Mouse (Mus musculus) heart, postnatal 36 days (tissue): ENCODE measurements around the gene Car3. TPM values are rescaled to one million over a fixed set of nuclear protein-coding genes. Genes with fewer than 3 reads are reported as not detected.
"Not testable (repeated sequence)": the region's sequence is repeated elsewhere in the genome, so short reads cannot be mapped to it uniquely, and the experiment has no call there.

Source experiments
- DNase-seq, 2 experiments: peaks; one replicate each; pipeline ENCODE4 v3.0.0; 2021 to 2022
- intact Hi-C: fragments of 180-260 bp; cut with DNase I; formaldehyde crosslinking; loops from one replicate; pipeline ENCODE4 v1.15.1; 2025
- total RNA-seq, 2 experiments: library from RNA; stranded (reverse); gene quantifications; 2 replicates each; pipeline ENCODE4 v1.2.3; 2021

The Car3 gene
- 10 to 100 TPM in 1 of 2 experiments, 1 to 10 TPM in 1; 9.3 to 52.3 TPM for total RNA-seq

GRCm38 (mm10) chr3:14863022-14863711 lies at the start of gene Car3:
Car3 (plus strand) TSS chr3:14863512.
- intact Hi-C loops = no loop called here

DNA sequence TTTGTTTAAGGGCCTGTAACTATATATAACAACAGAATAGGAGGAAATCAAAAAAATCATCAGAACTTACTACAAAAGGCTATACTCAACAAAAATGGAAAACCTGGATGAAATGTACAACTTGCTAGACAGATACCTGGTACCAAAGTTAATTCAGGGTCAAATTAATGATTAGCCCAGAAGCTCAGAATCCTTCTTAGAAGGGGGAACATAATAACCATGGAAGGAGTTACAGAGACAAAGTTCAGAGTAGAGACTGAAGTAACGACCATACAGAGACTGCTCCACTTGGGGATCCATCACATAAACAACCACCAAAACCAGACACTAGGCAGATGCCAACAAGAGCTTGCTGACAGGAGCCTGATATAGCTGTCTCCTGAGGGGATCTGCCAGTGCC lies 47.9 kb upstream of the Car3 start:
- intact Hi-C loops = not testable (repeated sequence)

More at GRCm38 (mm10) chr3:14863022-14863711, at the start of gene Car3:
- DNase-seq = no peak

DNA sequence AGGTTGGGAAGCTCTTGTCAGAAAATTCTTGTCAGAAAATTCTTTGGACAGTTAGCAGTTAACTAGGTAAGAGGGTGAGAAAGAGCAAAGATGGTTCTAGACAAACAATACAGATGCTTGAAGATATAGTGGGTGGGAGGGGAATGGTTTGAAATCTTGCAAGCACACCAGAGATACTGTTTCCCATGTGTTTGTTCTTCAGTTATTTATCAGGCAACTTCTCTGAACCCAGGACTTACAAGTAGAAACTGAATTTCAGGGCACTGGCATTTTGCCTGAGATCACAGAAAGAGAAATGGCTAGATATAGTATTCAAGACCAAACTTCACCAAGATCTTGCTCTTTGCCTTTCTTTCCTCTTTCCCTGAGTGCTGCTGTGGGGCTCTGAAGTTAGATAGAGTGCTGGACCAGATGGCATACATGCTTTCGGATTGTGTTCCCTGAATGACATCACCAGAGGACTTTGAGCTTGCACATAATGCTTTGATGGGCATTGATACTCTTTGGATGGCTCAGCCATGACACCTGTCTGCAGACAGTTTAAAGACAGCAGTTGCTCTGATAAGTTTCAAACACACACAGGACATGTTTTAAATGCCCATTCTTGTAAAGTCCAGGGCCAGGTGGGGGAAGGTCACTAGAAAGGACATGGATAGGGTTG lies 43.3 kb upstream of the Car3 start:
- intact Hi-C loops = no loop called here
- DNase-seq = no peak

More for the DNA sequence above, 47.9 kb upstream of the Car3 start:
- not testable (repeated sequence) for DNase-seq

GRCm38 (mm10) chr3:14828896-14829295 lies 34.4 kb upstream of the Car3 start:
- intact Hi-C loops = no loop called here
- DNase-seq = no peak

DNA sequence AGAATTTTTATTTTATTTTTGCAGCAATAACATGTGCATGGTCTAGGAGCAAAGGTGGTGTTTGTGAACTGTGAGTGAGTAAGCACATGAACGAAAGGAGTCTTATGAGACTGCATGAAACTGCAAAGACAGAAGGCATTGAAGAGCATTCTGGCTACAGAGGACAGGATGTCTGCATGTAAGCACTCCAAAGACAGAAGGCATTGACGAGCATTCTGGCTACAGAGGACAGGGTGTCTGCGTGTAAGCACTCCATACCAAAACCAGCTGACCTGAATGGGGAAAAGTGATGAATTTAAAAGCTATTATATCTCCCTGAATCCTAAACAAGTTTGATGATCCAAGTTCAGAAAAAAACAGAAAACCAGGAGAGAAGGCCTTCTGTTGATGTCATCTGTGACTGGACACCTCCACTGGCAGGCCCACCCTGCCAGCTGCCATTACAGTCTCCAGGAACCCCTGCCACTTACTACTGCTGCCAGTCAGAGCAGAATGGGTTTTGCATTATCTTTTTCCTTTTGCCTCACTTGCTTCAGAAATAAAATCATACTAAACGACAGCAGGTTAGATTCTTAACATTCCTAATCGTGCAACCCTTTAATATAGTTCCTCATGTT lies 32.0 kb upstream of the Car3 start:
- DNase-seq = no peak
- intact Hi-C loops = no loop called here

GRCm38 (mm10) chr3:14832766-14833165 lies 30.5 kb upstream of the Car3 start:
- DNase-seq = no peak

GRCm38 (mm10) chr3:14838936-14839335 lies 24.4 kb upstream of the Car3 start:
- no peak for DNase-seq
- intact Hi-C loops = no loop called here

More at GRCm38 (mm10) chr3:14832766-14833165, 30.5 kb upstream of the Car3 start:
- intact Hi-C loops = no loop called here

DNA sequence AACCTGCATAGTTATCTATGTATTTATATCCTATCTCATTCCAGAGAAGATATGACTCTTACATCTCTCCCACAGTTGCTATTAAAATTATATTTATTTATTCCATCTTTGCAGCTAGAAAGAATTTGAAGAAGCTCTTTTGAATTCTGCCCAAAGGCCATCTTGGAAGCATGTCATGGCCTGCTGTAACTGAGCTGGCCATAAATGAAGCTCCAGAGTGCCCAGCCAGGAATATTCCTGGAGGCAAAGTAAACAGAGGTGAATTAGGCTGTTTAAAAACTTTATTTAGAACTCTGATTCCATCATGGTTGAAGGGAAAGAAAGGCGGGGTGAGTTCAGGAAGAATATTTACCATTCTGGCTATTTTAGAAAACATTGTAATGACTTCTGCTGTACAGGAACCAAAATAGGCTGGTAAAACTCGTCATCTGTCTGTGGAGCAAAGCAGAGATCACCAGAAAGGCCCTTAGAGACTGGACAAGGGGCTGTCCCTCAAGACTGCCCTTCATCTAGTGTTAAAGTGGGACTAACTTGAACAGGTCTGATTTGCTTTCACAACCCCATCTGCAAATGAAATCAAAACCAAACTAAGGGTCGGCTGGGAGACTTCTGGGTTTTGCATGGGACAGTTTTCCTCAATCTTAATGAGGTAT lies 23.7 kb upstream of the Car3 start:
- no peak for DNase-seq
- intact Hi-C loops = no loop called here

- no peak for DNase-seq
- intact Hi-C loops = no loop called here
Measured at GRCm38 (mm10) chr3:14848587-14849254, 14.6 kb upstream of the Car3 start.

DNA sequence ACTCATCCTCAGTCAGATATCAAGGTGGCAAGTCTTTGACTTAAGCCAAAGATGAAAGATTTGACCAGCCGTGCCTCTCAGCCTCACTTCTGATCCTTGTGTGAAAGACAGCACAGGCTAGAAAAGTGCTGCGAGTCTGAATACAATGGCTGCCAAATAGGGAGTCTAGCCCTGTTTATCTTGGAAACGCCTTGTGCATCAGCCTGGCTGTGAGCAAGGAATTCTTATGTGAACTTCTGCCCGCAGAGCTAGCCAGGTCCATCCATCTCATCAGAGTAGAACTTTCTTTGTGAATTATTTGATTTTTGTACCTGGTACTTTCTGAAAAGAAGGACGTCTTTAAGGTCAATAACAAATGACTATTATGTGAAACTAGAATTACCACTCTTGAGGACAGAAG lies 9.3 kb upstream of the Car3 start:
- intact Hi-C loops = no loop called here
- no peak for DNase-seq

- DNase-seq = no peak
- intact Hi-C loops = no loop called here
Measured at GRCm38 (mm10) chr3:14854446-14854845, 8.9 kb upstream of the Car3 start.

DNA sequence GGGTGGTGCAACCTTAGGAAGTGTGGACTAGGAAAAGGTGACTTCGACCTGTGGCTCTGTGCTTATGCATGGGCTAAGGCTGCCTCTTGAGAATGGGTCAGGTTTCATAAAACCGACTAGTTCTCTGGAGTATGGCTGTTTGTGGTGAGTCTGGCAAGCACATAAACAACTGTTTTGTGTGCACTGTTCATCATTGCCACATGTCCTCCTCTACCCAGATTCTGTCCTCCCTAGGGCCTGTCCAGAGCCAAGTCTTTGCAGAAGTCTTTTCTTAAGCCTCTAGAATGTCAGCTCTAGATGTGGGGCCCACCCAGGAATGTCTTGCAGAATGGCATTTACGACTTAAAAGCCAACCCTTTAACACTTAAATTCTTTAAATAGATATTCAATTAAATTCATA lies 5.4 kb upstream of the Car3 start:
- intact Hi-C loops = no loop called here
- no peak for DNase-seq

DNA sequence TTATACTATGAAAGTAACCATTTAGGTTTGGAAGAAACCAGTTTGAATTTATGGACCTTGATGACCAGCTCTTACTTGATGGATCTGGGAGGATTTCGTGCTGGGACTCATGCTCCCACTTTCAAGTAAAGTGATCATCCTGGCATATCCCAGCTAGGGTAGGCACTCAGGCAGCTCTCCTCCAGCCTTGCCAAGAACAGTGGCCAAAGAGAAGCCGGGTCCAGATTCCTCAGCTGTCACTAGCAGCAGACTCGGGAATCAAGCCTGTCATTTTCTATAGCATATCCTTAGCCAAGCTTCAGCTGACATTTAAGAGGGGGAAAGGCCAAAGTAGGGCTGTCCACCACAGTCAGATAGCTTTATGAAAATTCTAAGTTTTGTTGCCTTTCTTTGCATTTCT lies 3.0 kb upstream of the Car3 start:
- intact Hi-C loops = no loop called here
- DNase-seq = no peak

DNA sequence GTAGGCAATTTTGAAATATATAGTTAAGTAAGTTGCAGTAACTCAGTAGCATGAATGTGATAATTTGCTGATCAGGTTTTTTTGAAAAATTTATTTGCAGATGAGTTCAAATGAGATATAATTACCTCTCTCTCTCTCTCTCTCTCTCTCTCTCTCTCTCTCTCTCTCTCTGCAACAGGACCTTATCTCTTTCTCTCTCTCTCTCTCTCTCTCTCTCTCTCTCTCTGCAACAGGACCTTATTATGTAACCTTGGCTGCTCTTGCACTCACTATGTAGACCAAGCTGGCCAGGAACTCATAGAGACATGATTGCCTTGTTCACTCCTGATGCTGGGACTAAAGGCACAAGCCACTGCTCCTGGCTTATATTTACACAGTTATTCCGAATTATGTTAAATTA lies 2.1 kb upstream of the Car3 start:
- intact Hi-C loops = no loop called here
- no peak for DNase-seq

DNA sequence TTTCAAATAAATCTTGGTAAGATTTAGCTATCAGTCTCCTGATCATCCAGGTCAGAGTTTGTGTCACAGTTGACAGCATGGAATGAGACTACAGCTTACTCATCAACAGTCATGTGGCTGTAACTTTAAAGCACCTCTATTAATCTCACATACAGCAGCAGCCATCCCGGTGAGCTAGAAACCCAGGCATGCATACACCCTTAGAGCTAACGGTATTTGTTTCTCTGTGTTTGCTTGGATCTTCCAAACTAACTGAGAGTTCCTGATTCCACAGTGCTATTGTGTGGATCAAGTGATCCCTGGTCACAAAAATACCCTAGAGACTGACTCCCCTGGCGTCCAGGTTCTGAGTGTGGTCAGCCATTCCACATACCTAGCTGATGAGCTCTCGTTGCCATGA lies 1.5 kb upstream of the Car3 start:
- DNase-seq = no peak
- intact Hi-C loops = no loop called here

DNA sequence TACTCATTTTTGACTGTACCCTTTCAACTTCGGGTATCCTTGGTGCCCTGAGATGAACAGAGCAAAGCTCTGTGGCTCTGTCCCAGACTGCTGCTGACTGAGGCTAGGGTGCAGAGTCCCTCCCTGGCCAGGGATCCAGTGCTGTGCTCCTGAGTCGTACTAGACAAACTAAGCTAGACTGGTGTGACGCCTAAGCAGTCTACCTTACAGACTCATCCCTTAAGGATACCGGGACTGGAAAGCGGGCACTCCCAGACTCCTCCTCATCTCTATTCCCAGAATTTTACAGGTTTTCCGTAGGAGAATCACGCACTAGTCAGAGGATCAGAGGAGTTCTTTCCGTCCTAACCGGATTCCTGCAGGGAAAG lies 674 bp upstream of the Car3 start:
- intact Hi-C loops = no loop called here
- DNase-seq = no peak

DNA sequence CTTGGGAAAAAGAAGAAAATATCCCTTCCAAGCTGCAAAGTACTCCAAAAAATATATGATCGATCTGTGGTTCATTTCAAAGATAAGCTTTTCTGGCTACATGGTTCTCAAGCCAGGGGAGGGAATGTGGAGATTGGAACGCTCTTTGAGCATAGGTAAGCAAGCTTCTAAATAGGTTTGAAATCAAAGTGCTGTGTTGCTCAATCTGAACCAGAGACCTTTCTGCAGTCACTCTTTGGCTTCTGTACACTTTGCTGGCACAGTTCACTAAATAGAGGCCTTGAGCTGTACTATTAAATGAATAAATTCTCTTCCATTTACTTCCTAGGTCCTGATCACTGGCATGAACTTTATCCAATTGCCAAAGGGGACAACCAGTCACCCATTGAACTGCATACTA lies 610 bp downstream of the Car3 start:
- intact Hi-C loops = no loop called here
- no peak for DNase-seq

- intact Hi-C loops = no loop called here
- no peak for DNase-seq
Measured at GRCm38 (mm10) chr3:14865941-14866340, 2.6 kb downstream of the Car3 start.

DNA sequence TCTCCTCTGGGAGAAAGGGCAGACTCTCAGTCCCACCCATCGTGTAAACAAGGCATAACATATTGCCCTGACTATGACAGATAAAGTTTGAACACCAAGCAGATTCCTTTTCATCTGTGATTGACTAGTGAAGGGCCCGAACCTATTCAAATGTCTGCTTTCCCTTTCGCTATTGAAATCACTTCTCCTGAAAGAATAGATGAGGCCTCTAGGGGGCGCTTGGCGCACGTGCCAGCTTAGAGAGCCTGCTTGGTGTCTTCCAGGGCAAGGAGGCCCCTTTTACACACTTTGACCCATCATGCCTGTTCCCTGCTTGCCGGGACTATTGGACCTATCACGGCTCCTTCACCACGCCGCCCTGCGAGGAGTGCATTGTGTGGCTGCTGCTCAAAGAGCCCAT lies 6.5 kb downstream of the Car3 start:
- intact Hi-C loops = loop anchor here (5.0 to 10.0 kb wide), 2 partner anchors 225 to 378 kb away; no protein-coding TSS in a partner anchor
- DNase-seq = peak; percentile 47 to 61

DNA sequence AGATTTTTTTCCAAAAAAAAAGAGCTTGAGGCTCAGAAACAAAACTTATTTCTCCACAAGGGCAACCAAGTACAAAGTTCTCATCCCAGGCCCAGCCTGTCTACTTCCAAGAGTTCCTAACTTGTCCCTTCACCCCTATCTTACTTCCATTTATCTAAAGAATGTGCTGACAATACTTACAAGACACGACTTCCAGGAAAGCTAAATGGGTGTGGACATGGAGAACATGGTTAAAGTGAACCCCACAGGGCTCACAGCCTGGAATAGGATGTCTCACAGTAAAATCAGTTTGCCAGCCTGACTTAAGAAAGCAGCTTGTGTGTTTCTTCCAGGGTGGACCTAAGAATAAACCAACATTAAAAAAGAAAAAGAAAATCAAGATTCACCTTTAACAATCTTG lies 7.2 kb downstream of the Car3 start:
- intact Hi-C loops = loop anchor here (5.0 to 10.0 kb wide), 2 partner anchors 224 to 377 kb away; no protein-coding TSS in a partner anchor

GRCm38 (mm10) chr3:14871386-14871785 lies 8.1 kb downstream of the Car3 start:
- intact Hi-C loops = loop anchor here (5.0 to 10.0 kb wide), 2 partner anchors 223 to 376 kb away; no protein-coding TSS in a partner anchor
- no peak for DNase-seq

More for the DNA sequence above, 7.2 kb downstream of the Car3 start:
- DNase-seq = no peak
